Mouse (Mus musculus) ES-Bruce4 (cell line): Measurements from ENCODE around the gene Syn2.

Experiments
- CTCF ChIP-seq: IDR thresholded peaks from one replicate; pipeline ENCODE4 v1.8.1; 2011; ENCODE audit warnings: low read depth, low read length
- POLR2A ChIP-seq: IDR thresholded peaks from one replicate; pipeline ENCODE4 v1.8.1; 2011; ENCODE audit warnings: low read length; ENCODE audit not compliant: insufficient read depth

- TF ChIP-seq CTCF (no peak), POLR2A (no peak)
These were observed 11.2 kb upstream of the Syn2 start for GRCm38 (mm10) chr6:115123262-115124201.
